Mouse (Mus musculus): ENCODE measurements around the gene Ythdf2.

DNA sequence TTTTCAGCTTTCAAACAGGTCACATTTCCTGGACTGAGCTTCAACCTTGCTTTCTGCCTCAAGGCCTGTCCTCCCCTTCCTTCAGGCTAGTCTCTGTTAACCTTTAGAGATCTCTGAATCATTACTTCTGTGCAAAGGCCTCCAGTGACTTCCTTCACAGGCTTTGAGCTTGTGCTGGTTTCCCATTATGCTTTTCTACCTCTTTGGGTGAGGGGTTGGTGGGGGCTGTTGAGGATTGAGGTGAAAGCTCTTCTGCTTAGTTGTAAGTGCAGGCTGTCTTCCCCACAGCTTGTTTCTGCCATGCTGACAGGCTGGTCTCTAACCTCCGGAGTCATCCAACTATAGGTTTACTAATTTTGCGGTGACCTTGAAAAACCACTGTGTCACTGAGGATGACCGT is 44.3 kb upstream of the Ythdf2 start:
- TF ChIP-seq CTCF (IDR thresholded peaks at IDR 0.05; ENCODE audit: insufficient read depth, low read length), result no peak
- TF ChIP-seq POLR2A (IDR thresholded peaks at IDR 0.05; ENCODE audit: borderline replicate concordance, extremely low read depth, low read depth, low read length), result no peak
